Mouse (Mus musculus) liver, embryonic 14.5 days (tissue): ENCODE data around the gene Sh3d21. TPM values are rescaled to one million over a fixed set of nuclear protein-coding genes. Genes with fewer than 3 reads are reported as not detected.

Experiments used
- ATAC-seq: fragments of 200-750 bp; cut with Nextera tagmentation; 2 replicates; pipeline ENCODE4 v1.8.0; 2017; ENCODE audit warnings: moderate number of reproducible peaks, mild to moderate bottlenecking, moderate library complexity; ENCODE audit not compliant: insufficient read depth
- DNase-seq, 3 experiments: peaks; one replicate each; pipeline ENCODE4 v3.0.0-alpha.2; 2012 to 2013; ENCODE audit warnings: low read depth in 3 of 3, low spot score in 3 of 3
- H3K27ac ChIP-seq: fragments of 300-500 bp; sonication (generic); 2 replicates; pipeline ENCODE4 v1.5.1; 2014; ENCODE audit warnings: moderate library complexity, mild to moderate bottlenecking, control low read depth, inconsistent platforms
- H3K27me3 ChIP-seq: fragments of 300-500 bp; sonication (generic); 2 replicates; pipeline ENCODE4 v1.6.1; 2014; ENCODE audit warnings: mild to moderate bottlenecking, low read length, moderate library complexity; ENCODE audit not compliant: control insufficient read depth, insufficient read depth
- H3K36me3 ChIP-seq: fragments of 300-500 bp; sonication (generic); replicated peaks from 2 replicates; pipeline ENCODE4 v1.6.1; 2014; ENCODE audit warnings: low read depth; ENCODE audit not compliant: control insufficient read depth, insufficient read depth
- H3K4me1 ChIP-seq, 2 experiments: fragments of 200-500 bp in 1 of 2; fragments of 300-500 bp in 1 of 2; sonication (generic) in 1 of 2; replicated peaks; 2 replicates each; pipeline ENCODE4 v1.6.1; 2012 to 2014; ENCODE audit warnings: antibody characterized with exemption in 1 of 2, inconsistent platforms in 1 of 2, low read length in 1 of 2; ENCODE audit not compliant: control insufficient read depth in 2 of 2, insufficient read depth in 2 of 2
- H3K4me2 ChIP-seq: fragments of 300-500 bp; sonication (generic); 2 replicates; pipeline ENCODE4 v1.6.1; 2014; ENCODE audit warnings: low read depth, mild to moderate bottlenecking, control low read depth, moderate library complexity
- H3K4me3 ChIP-seq, 2 experiments: fragments of 200-500 bp in 1 of 2; fragments of 300-500 bp in 1 of 2; sonication (generic) in 1 of 2; 2 replicates each; pipeline ENCODE4 v1.5.1; 2012 to 2014; ENCODE audit warnings: low read depth in 2 of 2, low read length in 2 of 2, mild to moderate bottlenecking in 2 of 2, control low read depth in 1 of 2, inconsistent platforms in 1 of 2, moderate library complexity in 1 of 2; ENCODE audit not compliant: insufficient read depth in 1 of 2
- H3K9ac ChIP-seq: fragments of 300-500 bp; sonication (generic); replicated peaks from 2 replicates; pipeline ENCODE4 v1.6.1; 2014; ENCODE audit warnings: mild to moderate bottlenecking, control low read depth, moderate library complexity
- H3K9me3 ChIP-seq: fragments of 300-500 bp; sonication (generic); 2 replicates; pipeline ENCODE4 v1.6.1; 2016; ENCODE audit warnings: low read length, mixed read lengths; ENCODE audit not compliant: control insufficient read depth
- CTCF ChIP-seq: IDR thresholded peaks from 2 replicates; pipeline ENCODE4 v1.5.1; 2016; ENCODE audit warnings: antibody characterized with exemption, low read depth, control low read depth
- EP300 ChIP-seq: IDR thresholded peaks from 2 replicates; pipeline ENCODE4 v1.6.1; 2016; ENCODE audit warnings: antibody characterized with exemption, low read depth
- WGBS: fragments of 180-500 bp; shearing (Covaris S2); extraction: QIAGEN DNeasy Blood & Tissue Kit; methylation state at CpG from one replicate; pipeline ENCODE4 v1.1.7; 2014; ENCODE audit not compliant: insufficient replicate concordance; 5-methylcytosine and 5-hydroxymethylcytosine counted together
- polyA plus RNA-seq, 2 experiments: library from polyadenylated mRNA; depleted of rRNA in 1 of 2; stranded (reverse) in 1 of 2; unstranded in 1 of 2; fragments of >200 nt; fragmentation: Nextera tagmentation in 1 of 2; extraction: Ambion mirVana in 1 of 2; gene quantifications; 2 replicates each; pipeline versions ENCODE4 v1.2.1 to v1.2.3; 2012 to 2014

The Sh3d21 gene
- polyA plus RNA-seq, 2 experiments = 0.46 to 0.93 TPM

GRCm38 (mm10) chr4:126145396-126145795, 17.9 kb downstream of the Sh3d21 start:
- H3K9me3 ChIP-seq = no peaks in the 10 kb centered on the region
- peaks cover 0 to 9% of the 10 kb centered on the region in 2 experiments; a peak in 2 of 4 replicates for H3K4me1 ChIP-seq
- H3K9ac ChIP-seq = no peak overlapping the region
- no peak overlapping the region for H3K4me3 ChIP-seq
- no peak overlapping the region for H3K27ac ChIP-seq
- H3K27me3 ChIP-seq = peaks cover 31% of the 10 kb centered on the region
- no peak overlapping the region for H3K4me2 ChIP-seq
- no peak for ATAC-seq
- WGBS = 35% methylated on average over 4 of the region's 4 CpGs
- H3K36me3 ChIP-seq = no peaks in the 10 kb centered on the region
- DNase-seq = no peak
- TF ChIP-seq EP300 (no peak), CTCF (no peak)

DNA sequence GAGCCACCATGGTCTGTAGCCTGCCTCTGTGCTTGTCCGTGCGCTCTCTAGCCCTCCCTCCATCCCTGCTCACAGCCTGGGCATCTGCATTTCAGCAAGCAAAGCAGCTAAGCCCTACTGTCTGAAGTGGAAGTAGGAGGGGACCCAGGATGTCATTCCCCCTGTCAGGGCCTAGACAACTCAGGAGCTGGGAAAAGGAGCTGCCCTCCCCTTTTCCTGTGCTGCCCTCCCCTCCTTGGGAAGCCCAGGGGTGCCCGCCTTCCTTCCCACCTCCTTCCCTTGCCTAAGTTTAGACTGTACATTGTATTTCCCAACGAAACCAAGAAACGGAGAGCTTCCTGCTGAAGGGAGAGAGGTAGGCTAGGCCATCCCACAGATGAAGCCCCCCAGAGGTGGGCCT, 22.3 kb downstream of the Sh3d21 start:
- H3K27ac ChIP-seq = no peak overlapping the region
- WGBS = 66% methylated on average over 5 of the region's 5 CpGs
- H3K27me3 ChIP-seq = no peaks in the 10 kb centered on the region
- no peaks in the 10 kb centered on the region; the same call in 1 of the 2 replicates for H3K36me3 ChIP-seq
- DNase-seq (no peak), ATAC-seq (no peak)
- no peaks in the 10 kb centered on the region for H3K4me1 ChIP-seq
- no peak overlapping the region for H3K4me3 ChIP-seq
- TF ChIP-seq CTCF (no peak), EP300 (no peak)
- no peak overlapping the region for H3K9ac ChIP-seq
- no peaks in the 10 kb centered on the region for H3K9me3 ChIP-seq
- H3K4me2 ChIP-seq = no peak overlapping the region

DNA sequence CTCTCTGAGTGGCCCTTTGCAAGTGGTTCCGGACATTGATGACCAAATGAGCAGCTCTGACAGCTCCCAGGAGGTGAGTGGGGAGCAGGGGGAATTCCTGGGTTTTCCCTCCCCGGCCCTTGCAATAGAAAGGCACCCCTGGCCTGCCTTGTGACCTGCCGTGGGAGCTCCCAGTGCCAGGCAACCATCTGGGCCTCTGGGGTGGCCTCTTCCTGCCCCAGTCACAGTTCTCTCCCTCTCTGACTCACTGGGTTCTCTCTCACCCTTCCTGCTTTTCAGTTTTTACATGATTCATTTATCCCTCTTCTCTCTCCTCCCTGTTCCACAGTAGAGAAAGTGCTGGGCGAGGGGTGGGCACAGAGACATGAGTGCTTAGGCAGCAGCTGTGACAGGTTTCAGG, 25.5 kb downstream of the Sh3d21 start:
- TF ChIP-seq EP300 = no peak
- no peak for TF ChIP-seq CTCF
- DNase-seq (no peak), ATAC-seq (no peak)
- no peak overlapping the region for H3K4me2 ChIP-seq
- no peaks in the 10 kb centered on the region for H3K4me1 ChIP-seq
- H3K9ac ChIP-seq = no peak overlapping the region
- no peak overlapping the region for H3K4me3 ChIP-seq
- H3K9me3 ChIP-seq = no peaks in the 10 kb centered on the region
- no peaks in the 10 kb centered on the region for H3K27me3 ChIP-seq
- H3K27ac ChIP-seq = no peak overlapping the region
- no peaks in the 10 kb centered on the region; the same call in 1 of the 2 replicates for H3K36me3 ChIP-seq
- WGBS = 79% methylated on average over 4 of the region's 4 CpGs

DNA sequence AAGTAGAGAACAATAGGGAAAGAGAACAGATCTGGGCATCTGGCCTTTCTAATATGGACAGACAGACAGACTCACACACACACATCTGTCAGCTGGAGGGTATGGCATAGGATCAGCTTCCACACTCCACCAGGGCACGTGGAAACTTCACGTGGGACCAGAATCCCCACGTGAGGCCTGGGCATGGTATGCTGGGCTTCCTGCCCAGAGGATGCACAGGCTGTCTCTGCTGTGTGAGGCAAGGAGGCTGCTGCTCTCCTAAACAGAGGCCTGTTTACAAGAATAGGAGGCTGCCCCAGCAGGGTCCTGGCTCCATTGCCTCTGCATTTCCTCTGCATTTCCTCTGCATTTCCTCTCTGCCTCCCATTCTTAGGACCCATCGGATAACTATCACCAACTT, 28.7 kb downstream of the Sh3d21 start:
- Histone ChIP-seq H3K27ac (no peak overlapping the region), H3K4me1 (peaks cover 0 to 7% of the 10 kb centered on the region in 2 experiments; a peak in 2 of 4 replicates), H3K9me3 (no peaks in the 10 kb centered on the region), H3K36me3 (no peaks in the 10 kb centered on the region; the same call in 1 of the 2 replicates), H3K27me3 (no peaks in the 10 kb centered on the region), H3K4me3 (no peak overlapping the region), H3K4me2 (no peak overlapping the region), H3K9ac (no peak overlapping the region)
- TF ChIP-seq EP300 (no peak), CTCF (no peak)
- DNase-seq (no peak), ATAC-seq (no peak)
- 74% methylated on average over 4 of the region's 4 CpGs for WGBS

- Histone ChIP-seq H3K27ac (no peak overlapping the region), H3K4me2 (no peak overlapping the region), H3K36me3 (peaks cover 3% of the 10 kb centered on the region), H3K9ac (no peak overlapping the region), H3K9me3 (no peaks in the 10 kb centered on the region), H3K4me1 (peaks cover 0 to 7% of the 10 kb centered on the region in 2 experiments; a peak in 2 of 4 replicates), H3K27me3 (no peaks in the 10 kb centered on the region), H3K4me3 (no peak overlapping the region)
- 86% methylated on average over 4 of the region's 4 CpGs for WGBS
- DNase-seq (no peak), ATAC-seq (no peak)
- TF ChIP-seq EP300 = no peak
- TF ChIP-seq CTCF = no peak
Measured at GRCm38 (mm10) chr4:126134236-126134635, 29.1 kb downstream of the Sh3d21 start.
